Mouse (Mus musculus): ENCODE results near the gene Fkbp6. TPM values are rescaled to one million over a fixed set of nuclear protein-coding genes. Genes with fewer than 3 reads are reported as not detected.
A peak's percentile ranks its signal among the peaks of the same experiment; 100 is the strongest.

Gene Fkbp6
- polyA plus RNA-seq (2015; fragmentation: Nextera tagmentation; extraction: Ambion mirVana), result not detected in 2 replicates

DNA sequence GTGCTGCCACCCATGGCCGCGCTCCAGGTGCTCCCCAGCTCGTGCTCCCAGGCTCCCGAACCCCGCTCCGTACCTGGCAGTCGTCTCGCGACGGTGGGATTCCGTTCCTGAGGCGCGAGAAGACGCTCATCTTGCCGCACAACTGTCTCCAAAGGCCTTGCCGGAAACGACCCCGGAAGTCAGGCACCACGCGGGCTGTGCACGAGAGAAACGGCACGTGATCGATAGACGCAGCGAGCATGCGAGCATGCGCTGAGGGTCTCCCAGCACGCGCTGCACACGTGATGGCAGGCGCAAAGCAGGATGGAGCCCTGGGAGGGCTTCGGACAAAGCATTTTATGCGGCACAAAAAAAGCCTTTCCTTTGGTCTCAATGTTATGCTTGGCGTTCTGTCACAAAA lies at the start of gene Fkbp6:
Gene Fkbp6 (minus strand): TSS at position 183 of the 400 bp plus-strand sequence.
- ATAC-seq (replicated peaks; ENCODE audit: low FRiP score, low read depth) (no peak), DNase-seq (ENCODE audit: low spot score) (no peak)
- Histone ChIP-seq H3K4me2 (ENCODE audit: low read length) (no peak within 1 kb of the TSS), H3K4me1 (replicated peaks; ENCODE audit: insufficient read depth, low read length) (no peaks in the 10 kb centered on the region), H3K27ac (no peak within 1 kb of the TSS), H3K27me3 (ENCODE audit: insufficient read depth, low read length) (no peaks in the 10 kb centered on the region), H3K9me3 (replicated peaks; ENCODE audit: low read length) (no peaks in the 10 kb centered on the region; the same call in 1 of the 2 replicates), H3K36me3 (ENCODE audit: insufficient read depth, low read length) (no peaks in the 10 kb centered on the region), H3K9ac (ENCODE audit: low read depth, low read length) (no peak within 1 kb of the TSS), H3K4me3 (replicated peaks; ENCODE audit: low read depth, low read length) (no peak within 1 kb of the TSS)
- no peak for TF ChIP-seq CTCF (IDR thresholded peaks at IDR 0.05; ENCODE audit: low read depth)
- 92% methylated on average over 35 of the region's 35 CpGs for WGBS

DNA sequence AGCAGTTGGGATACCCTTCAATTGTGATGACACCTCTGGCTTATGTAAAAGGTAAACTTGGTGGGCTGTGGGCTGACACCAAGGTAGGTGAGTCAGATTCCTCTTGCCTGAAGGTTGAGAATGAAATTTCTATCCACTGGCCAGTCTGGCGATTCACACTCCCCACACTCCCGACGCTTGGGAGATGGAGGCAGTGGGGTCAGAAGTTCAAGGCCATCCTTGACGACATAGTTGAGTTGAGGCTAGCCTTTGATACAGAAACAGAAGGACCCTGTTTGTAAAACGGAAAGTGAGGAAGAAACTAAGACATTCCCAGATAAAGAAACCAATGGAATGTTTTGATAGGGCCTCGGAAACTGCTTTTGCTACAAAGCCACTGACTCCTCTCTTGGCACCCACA lies 49.5 kb upstream of the Fkbp6 start:
- no peaks in the 10 kb centered on the region for H3K9me3 ChIP-seq (replicated peaks; ENCODE audit: low read length)
- no peak overlapping the region for H3K27ac ChIP-seq
- ATAC-seq (replicated peaks; ENCODE audit: low FRiP score, low read depth), result no peak
- no peaks in the 10 kb centered on the region for H3K36me3 ChIP-seq (ENCODE audit: insufficient read depth, low read length)
- no peak overlapping the region for H3K4me3 ChIP-seq (replicated peaks; ENCODE audit: low read depth, low read length)
- no peak overlapping the region for H3K9ac ChIP-seq (ENCODE audit: low read depth, low read length)
- 53% methylated on average over 6 of the region's 6 CpGs for WGBS
- no peak overlapping the region for H3K4me2 ChIP-seq (ENCODE audit: low read length)
- H3K4me1 ChIP-seq (replicated peaks; ENCODE audit: insufficient read depth, low read length), result no peaks in the 10 kb centered on the region
- DNase-seq (ENCODE audit: low spot score), result peak; percentile 13
- TF ChIP-seq CTCF (IDR thresholded peaks at IDR 0.05; ENCODE audit: low read depth), result no peak
- H3K27me3 ChIP-seq (ENCODE audit: insufficient read depth, low read length), result no peaks in the 10 kb centered on the region

GRCm38 (mm10) chr5:135395826-135396225 lies 46.0 kb upstream of the Fkbp6 start:
- H3K9me3 ChIP-seq (replicated peaks; ENCODE audit: low read length), result no peaks in the 10 kb centered on the region
- H3K4me2 ChIP-seq (ENCODE audit: low read length), result no peak overlapping the region
- H3K36me3 ChIP-seq (ENCODE audit: insufficient read depth, low read length), result peaks cover 12% of the 10 kb centered on the region; the same call in 1 of the 2 replicates
- H3K27me3 ChIP-seq (ENCODE audit: insufficient read depth, low read length), result no peaks in the 10 kb centered on the region
- no peak for ATAC-seq (replicated peaks; ENCODE audit: low FRiP score, low read depth)
- peak; percentile 84 for DNase-seq (ENCODE audit: low spot score)
- H3K4me3 ChIP-seq (replicated peaks; ENCODE audit: low read depth, low read length), result no peak overlapping the region
- no peak overlapping the region for H3K9ac ChIP-seq (ENCODE audit: low read depth, low read length)
- peaks cover 5% of the 10 kb centered on the region for H3K4me1 ChIP-seq (replicated peaks; ENCODE audit: insufficient read depth, low read length)
- peak; percentile 85 for TF ChIP-seq CTCF (IDR thresholded peaks at IDR 0.05; ENCODE audit: low read depth)
- no peak overlapping the region for H3K27ac ChIP-seq
- WGBS, result 53% methylated on average over 5 of the region's 5 CpGs

- Histone ChIP-seq H3K36me3 (ENCODE audit: insufficient read depth, low read length) (peaks cover 21% of the 10 kb centered on the region), H3K4me2 (ENCODE audit: low read length) (peak within 1 kb of the TSS; percentile 95), H3K4me3 (replicated peaks; ENCODE audit: low read depth, low read length) (peak within 1 kb of the TSS; percentile 93), H3K4me1 (replicated peaks; ENCODE audit: insufficient read depth, low read length) (peaks cover 5% of the 10 kb centered on the region), H3K9ac (ENCODE audit: low read depth, low read length) (peak within 1 kb of the TSS; percentile 98), H3K27me3 (ENCODE audit: insufficient read depth, low read length) (no peaks in the 10 kb centered on the region), H3K9me3 (replicated peaks; ENCODE audit: low read length) (no peaks in the 10 kb centered on the region), H3K27ac (peak within 1 kb of the TSS; percentile 91)
- ATAC-seq (replicated peaks; ENCODE audit: low FRiP score, low read depth) (peak; percentile 84), DNase-seq (ENCODE audit: low spot score) (peak; percentile 93)
- no peak for TF ChIP-seq CTCF (IDR thresholded peaks at IDR 0.05; ENCODE audit: low read depth)
- under 1% methylated on average over 92 of the region's 110 CpGs for WGBS
Measured at GRCm38 (mm10) chr5:135394004-135394823, 44.4 kb upstream of the Fkbp6 start, which contains the start of gene Pom121. Gene Pom121, minus strand, starts transcription at chr5:135394546.

GRCm38 (mm10) chr5:135383771-135384170 lies 33.9 kb upstream of the Fkbp6 start:
- 80% methylated on average over 10 of the region's 10 CpGs for WGBS
- H3K27ac ChIP-seq, result no peak overlapping the region
- no peaks in the 10 kb centered on the region for H3K9me3 ChIP-seq (replicated peaks; ENCODE audit: low read length)
- peaks cover 93% of the 10 kb centered on the region for H3K36me3 ChIP-seq (ENCODE audit: insufficient read depth, low read length)
- DNase-seq (ENCODE audit: low spot score) (no peak), ATAC-seq (replicated peaks; ENCODE audit: low FRiP score, low read depth) (no peak)
- H3K9ac ChIP-seq (ENCODE audit: low read depth, low read length), result no peak overlapping the region
- H3K4me1 ChIP-seq (replicated peaks; ENCODE audit: insufficient read depth, low read length), result no peaks in the 10 kb centered on the region
- H3K4me2 ChIP-seq (ENCODE audit: low read length), result no peak overlapping the region
- no peak for TF ChIP-seq CTCF (IDR thresholded peaks at IDR 0.05; ENCODE audit: low read depth)
- H3K27me3 ChIP-seq (ENCODE audit: insufficient read depth, low read length), result no peaks in the 10 kb centered on the region
- no peak overlapping the region for H3K4me3 ChIP-seq (replicated peaks; ENCODE audit: low read depth, low read length)

- Histone ChIP-seq H3K27me3 (ENCODE audit: insufficient read depth, low read length) (no peaks in the 10 kb centered on the region), H3K4me1 (replicated peaks; ENCODE audit: insufficient read depth, low read length) (no peaks in the 10 kb centered on the region), H3K9me3 (replicated peaks; ENCODE audit: low read length) (no peaks in the 10 kb centered on the region), H3K27ac (no peak overlapping the region), H3K4me2 (ENCODE audit: low read length) (no peak overlapping the region), H3K4me3 (replicated peaks; ENCODE audit: low read depth, low read length) (no peak overlapping the region), H3K9ac (ENCODE audit: low read depth, low read length) (no peak overlapping the region), H3K36me3 (ENCODE audit: insufficient read depth, low read length) (peaks cover 92% of the 10 kb centered on the region)
- 93% methylated on average over 7 of the region's 7 CpGs for WGBS
- ATAC-seq (replicated peaks; ENCODE audit: low FRiP score, low read depth) (no peak), DNase-seq (ENCODE audit: low spot score) (no peak)
- TF ChIP-seq CTCF (IDR thresholded peaks at IDR 0.05; ENCODE audit: low read depth), result no peak
Measured at GRCm38 (mm10) chr5:135382746-135383145, 32.9 kb upstream of the Fkbp6 start.
